Mouse (Mus musculus): ENCODE results near the gene Nubp2. TPM values are rescaled to one million over a fixed set of nuclear protein-coding genes. Genes with fewer than 3 reads are reported as not detected.

The Nubp2 gene
- polyA plus RNA-seq, 1 experiment from 2014 or later: 51.3 TPM

GRCm38 (mm10) chr17:24894995-24895547 lies 8.9 kb upstream of the Nubp2 start, which contains the start of the genes Eme2 and Mrps34:
Eme2 (minus strand) TSS chr17:24895087.
Mrps34 (plus strand) TSS chr17:24895116.
- Histone ChIP-seq H3K27ac (ENCODE audit: low read length) (peak within 1 kb of the TSS; percentile 81), H3K36me3 (ENCODE audit: insufficient read depth, low read length) (peaks cover 25% of the 10 kb centered on the region), H3K4me2 (replicated peaks; ENCODE audit: low read depth, low read length) (peak within 1 kb of the TSS; percentile 70), H3K27me3 (replicated peaks; ENCODE audit: insufficient read depth, low read length) (no peaks in the 10 kb centered on the region), H3K4me1 (ENCODE audit: insufficient read depth, low read depth, low read length) (peaks cover 4% of the 10 kb centered on the region; the same call in 1 of the 2 replicates), H3K9ac (replicated peaks; ENCODE audit: low read depth) (peak within 1 kb of the TSS; percentile 88), H3K9me3 (ENCODE audit: low read length) (no peaks in the 10 kb centered on the region), H3K4me3 (ENCODE audit: low read depth, low read length) (peak within 1 kb of the TSS; percentile 72)
- peak; percentile 94 for DNase-seq (ENCODE audit: low spot score)
- TF ChIP-seq CTCF (IDR thresholded peaks at IDR 0.05) (no peak), EP300 (IDR thresholded peaks at IDR 0.05) (no peak)
- under 1% methylated on average over 62 of the region's 62 CpGs for WGBS
- ATAC-seq: peak; percentile 72

GRCm38 (mm10) chr17:24894061-24894994 lies 8.2 kb upstream of the Nubp2 start:
- ATAC-seq (peak; percentile 7; the same call in 1 of the 2 replicates), DNase-seq (ENCODE audit: low spot score) (no peak)
- 9% methylated on average over 31 of the region's 31 CpGs for WGBS
- Histone ChIP-seq H3K4me2 (replicated peaks; ENCODE audit: low read depth, low read length) (peak overlapping the region; percentile 70), H3K36me3 (ENCODE audit: insufficient read depth, low read length) (peaks cover 19% of the 10 kb centered on the region), H3K27me3 (replicated peaks; ENCODE audit: insufficient read depth, low read length) (no peaks in the 10 kb centered on the region), H3K9ac (replicated peaks; ENCODE audit: low read depth) (peak overlapping the region; percentile 88), H3K4me1 (ENCODE audit: insufficient read depth, low read depth, low read length) (peaks cover 4% of the 10 kb centered on the region; the same call in 1 of the 2 replicates), H3K4me3 (ENCODE audit: low read depth, low read length) (peak overlapping the region; percentile 72), H3K9me3 (ENCODE audit: low read length) (no peaks in the 10 kb centered on the region), H3K27ac (ENCODE audit: low read length) (peak overlapping the region; percentile 81)
- TF ChIP-seq CTCF (IDR thresholded peaks at IDR 0.05): no peak
- no peak for TF ChIP-seq EP300 (IDR thresholded peaks at IDR 0.05)

- Histone ChIP-seq H3K9ac (replicated peaks; ENCODE audit: low read depth) (no peak overlapping the region), H3K9me3 (ENCODE audit: low read length) (no peaks in the 10 kb centered on the region), H3K27ac (ENCODE audit: low read length) (no peak overlapping the region), H3K27me3 (replicated peaks; ENCODE audit: insufficient read depth, low read length) (no peaks in the 10 kb centered on the region), H3K4me2 (replicated peaks; ENCODE audit: low read depth, low read length) (no peak overlapping the region), H3K36me3 (ENCODE audit: insufficient read depth, low read length) (peaks cover 15% of the 10 kb centered on the region), H3K4me1 (ENCODE audit: insufficient read depth, low read depth, low read length) (peaks cover 4% of the 10 kb centered on the region; the same call in 1 of the 2 replicates), H3K4me3 (ENCODE audit: low read depth, low read length) (no peak overlapping the region)
- 96% methylated on average over 2 of the region's 2 CpGs for WGBS
- TF ChIP-seq CTCF (IDR thresholded peaks at IDR 0.05) (no peak), EP300 (IDR thresholded peaks at IDR 0.05) (no peak)
- DNase-seq (ENCODE audit: low spot score) (no peak), ATAC-seq (no peak)
These were observed 7.1 kb upstream of the Nubp2 start for GRCm38 (mm10) chr17:24893276-24893675.

- ATAC-seq (no peak), DNase-seq (ENCODE audit: low spot score) (no peak)
- H3K4me1 ChIP-seq (ENCODE audit: insufficient read depth, low read depth, low read length): peaks cover 9% of the 10 kb centered on the region
- H3K4me3 ChIP-seq (ENCODE audit: low read depth, low read length): no peak overlapping the region
- no peaks in the 10 kb centered on the region for H3K27me3 ChIP-seq (replicated peaks; ENCODE audit: insufficient read depth, low read length)
- 91% methylated on average over 12 of the region's 12 CpGs for WGBS
- H3K27ac ChIP-seq (ENCODE audit: low read length): no peak overlapping the region
- no peak overlapping the region for H3K4me2 ChIP-seq (replicated peaks; ENCODE audit: low read depth, low read length)
- peaks cover 15% of the 10 kb centered on the region for H3K36me3 ChIP-seq (ENCODE audit: insufficient read depth, low read length)
- no peak overlapping the region for H3K9ac ChIP-seq (replicated peaks; ENCODE audit: low read depth)
- TF ChIP-seq EP300 (IDR thresholded peaks at IDR 0.05) (no peak), CTCF (IDR thresholded peaks at IDR 0.05) (no peak)
- no peaks in the 10 kb centered on the region for H3K9me3 ChIP-seq (ENCODE audit: low read length)
These were observed 6.6 kb upstream of the Nubp2 start for GRCm38 (mm10) chr17:24892785-24893184.

GRCm38 (mm10) chr17:24891321-24891720 lies 5.2 kb upstream of the Nubp2 start:
- Histone ChIP-seq H3K9me3 (ENCODE audit: low read length) (no peaks in the 10 kb centered on the region), H3K27me3 (replicated peaks; ENCODE audit: insufficient read depth, low read length) (no peaks in the 10 kb centered on the region), H3K4me1 (ENCODE audit: insufficient read depth, low read depth, low read length) (peaks cover 16% of the 10 kb centered on the region), H3K4me2 (replicated peaks; ENCODE audit: low read depth, low read length) (no peak overlapping the region), H3K36me3 (ENCODE audit: insufficient read depth, low read length) (peaks cover 15% of the 10 kb centered on the region), H3K27ac (ENCODE audit: low read length) (no peak overlapping the region), H3K4me3 (ENCODE audit: low read depth, low read length) (no peak overlapping the region), H3K9ac (replicated peaks; ENCODE audit: low read depth) (no peak overlapping the region)
- DNase-seq (ENCODE audit: low spot score) (no peak), ATAC-seq (no peak)
- TF ChIP-seq CTCF (IDR thresholded peaks at IDR 0.05) (no peak), EP300 (IDR thresholded peaks at IDR 0.05) (no peak)
- WGBS: 81% methylated on average over 12 of the region's 13 CpGs

Data from lung, postnatal 0 days (tissue).